Mouse (Mus musculus): ENCODE data around the gene Hsd17b12.

The Hsd17b12 gene

DNA sequence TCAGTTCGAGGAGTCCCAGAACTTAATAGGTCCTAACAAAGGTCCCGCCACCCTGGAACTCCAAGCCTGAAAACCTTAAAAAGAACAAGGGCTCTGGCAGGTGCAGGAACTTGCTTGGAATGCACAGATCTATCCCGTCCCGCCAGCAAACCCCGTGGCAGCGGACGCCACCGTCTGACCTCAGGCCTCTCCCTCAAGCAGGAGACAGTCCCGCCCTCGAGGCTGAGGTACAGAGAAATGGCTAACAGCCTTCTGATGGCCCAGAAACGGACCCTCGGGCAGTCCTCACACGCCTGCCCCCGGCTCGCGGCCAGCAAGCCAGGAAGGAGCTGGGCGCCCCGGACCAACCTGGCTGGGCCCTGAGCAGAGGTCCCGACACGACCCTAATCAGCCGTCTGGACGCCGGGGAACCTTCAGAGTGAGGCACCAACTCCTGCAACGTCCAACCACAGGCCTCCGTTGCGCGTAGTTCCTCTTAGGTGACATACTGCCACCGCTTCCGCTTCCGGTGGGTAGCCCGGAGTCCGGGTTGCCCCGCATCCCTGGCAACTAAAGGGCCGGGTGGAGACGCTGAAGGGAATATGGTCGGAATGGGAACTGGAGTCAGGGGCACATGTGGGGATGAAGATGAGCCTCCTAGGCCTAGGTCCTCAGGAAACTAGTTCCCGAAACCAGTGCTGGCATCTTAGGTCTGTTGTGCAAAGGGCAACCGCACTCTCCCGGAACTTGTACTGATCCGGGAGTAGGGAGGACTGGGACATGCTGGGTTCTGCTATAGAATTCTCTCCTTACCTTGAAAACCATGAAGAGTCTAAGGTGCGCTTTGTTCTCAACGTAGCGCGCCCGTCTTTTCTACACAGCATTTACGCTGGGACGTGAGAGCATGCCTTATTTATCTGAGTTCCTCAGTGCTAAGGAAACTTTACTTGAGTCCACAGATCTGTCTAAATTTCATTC is 147.2 kb downstream of the Hsd17b12 start, which contains the start of gene Alkbh3:
TSS of gene Alkbh3 (minus strand) at position 473 of the 957 bp plus-strand sequence.
- peak; percentile 96 for DNase-seq (ENCODE audit: inconsistent ontology term)

DNA sequence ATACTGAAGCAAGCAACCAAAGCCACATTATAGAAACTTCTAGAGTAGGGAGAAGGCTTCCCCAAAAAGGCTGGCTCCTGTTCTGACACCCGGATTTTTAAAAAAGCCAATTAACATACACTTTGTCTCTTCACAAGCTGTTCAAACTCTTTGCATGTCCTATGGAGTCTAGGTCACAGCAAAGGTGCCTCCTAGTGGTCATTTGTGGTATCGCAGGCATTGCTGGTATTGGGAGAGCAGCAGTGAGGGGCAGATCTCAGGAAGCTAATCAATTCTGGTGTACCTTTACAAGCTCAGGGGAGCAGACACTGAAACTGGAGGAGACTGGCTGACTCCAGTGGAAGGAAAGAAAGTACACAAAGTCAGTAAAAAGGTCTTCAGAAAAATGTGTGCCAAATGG is 155.4 kb downstream of the Hsd17b12 start:
- DNase-seq (ENCODE audit: inconsistent ontology term) = peak; percentile 48

DNA sequence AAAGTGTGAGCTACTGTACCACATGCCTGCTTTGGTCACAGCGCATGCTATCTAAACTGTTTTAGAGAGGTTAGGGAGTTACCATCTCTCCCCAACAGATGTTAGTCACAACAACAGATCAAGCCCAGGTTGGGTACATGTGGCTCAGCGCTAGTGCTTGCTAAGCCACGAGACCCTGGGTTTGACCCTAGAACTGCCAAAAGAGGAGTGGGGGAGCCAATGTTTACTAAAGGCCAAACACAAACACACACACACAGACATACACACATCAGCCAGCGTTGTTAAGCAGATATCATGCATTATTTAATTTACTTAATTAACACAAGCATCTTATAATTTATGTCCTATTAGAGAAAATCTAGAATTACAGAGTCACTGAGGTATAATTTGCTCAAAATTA is 155.8 kb downstream of the Hsd17b12 start:
- DNase-seq (ENCODE audit: inconsistent ontology term) = no peak

DNA sequence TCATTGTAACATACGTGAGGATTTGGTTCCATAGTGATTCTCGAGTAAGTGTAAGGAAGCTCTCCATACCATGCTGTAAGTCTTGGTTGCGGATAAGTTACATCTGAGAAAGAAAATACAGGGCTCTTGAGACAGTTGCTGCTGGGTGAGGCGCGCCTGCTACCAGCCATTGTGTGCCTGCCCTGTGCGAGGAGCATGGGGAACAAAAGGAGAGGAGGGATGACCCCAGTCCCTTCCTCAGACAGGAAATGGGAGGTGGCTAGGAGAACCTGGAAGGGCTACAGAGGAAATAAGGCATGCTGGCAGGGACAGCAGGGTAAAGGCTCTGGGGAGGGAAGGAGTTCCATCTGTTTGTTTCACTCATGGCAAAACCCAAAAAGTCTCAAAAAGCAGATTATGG is 156.4 kb downstream of the Hsd17b12 start:
- no peak for DNase-seq (ENCODE audit: inconsistent ontology term)

DNA sequence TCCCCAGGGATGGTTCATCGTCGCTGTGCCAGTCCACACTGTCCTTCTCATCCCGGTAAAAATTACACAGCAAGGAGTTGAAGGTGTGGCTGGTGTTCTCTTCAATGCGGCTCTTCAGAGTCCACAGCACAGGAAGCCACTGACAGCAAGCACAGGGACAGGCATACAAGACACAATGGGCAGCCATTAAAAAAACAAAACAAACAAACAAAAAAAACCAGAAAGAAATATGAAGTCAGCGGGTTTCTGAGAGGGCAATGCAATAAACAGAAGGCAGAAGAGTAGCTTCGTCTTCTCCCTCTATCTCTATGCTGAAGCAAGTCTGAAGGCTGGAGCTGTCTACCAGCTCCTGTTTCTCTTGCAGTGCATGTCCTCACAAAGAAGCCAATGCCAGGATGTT is 161.5 kb downstream of the Hsd17b12 start, which contains the start of gene Gm27027:
TSS of gene Gm27027 (minus strand) at position 101 of the 400 bp plus-strand sequence.
- DNase-seq (ENCODE audit: inconsistent ontology term) = no peak

DNA sequence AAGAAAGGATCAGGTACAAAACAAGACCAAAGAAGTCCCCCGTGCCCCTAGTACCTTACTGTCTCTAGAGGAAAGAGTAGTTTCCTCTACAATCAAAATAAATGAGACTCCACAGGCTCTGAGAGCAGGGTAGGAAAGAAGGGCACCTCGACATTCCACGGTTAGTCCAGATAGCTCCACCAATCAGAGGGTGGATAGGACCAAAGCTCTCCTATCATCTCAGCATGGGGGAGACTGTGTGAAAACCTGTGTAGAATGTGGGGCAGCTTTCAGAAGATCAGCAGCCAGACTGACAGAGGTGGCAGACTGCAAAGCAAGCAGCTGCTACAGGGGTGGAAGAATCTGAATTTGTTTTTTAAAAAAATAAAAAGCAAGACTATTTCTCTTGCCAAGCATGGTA is 165.0 kb downstream of the Hsd17b12 start:
- no peak for DNase-seq (ENCODE audit: inconsistent ontology term)

DNA sequence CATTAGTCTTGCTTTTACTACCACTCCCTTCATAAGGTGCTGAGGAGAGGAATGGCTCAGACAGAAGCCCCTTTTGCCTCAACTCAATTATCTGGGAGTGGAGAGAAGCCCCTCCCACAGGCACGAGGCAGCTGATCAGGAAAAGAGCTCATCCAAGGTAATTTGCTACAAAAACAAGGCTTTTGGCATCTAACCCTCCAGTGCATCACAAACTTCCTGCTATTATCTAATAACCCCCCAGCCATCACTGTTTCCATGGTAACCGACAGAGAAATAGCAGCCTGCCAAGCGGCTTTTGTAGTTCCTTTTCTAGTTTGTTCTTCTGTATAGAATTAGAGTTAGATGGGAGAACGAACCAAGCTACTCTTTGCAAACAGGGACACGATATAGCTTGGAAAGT is 165.5 kb downstream of the Hsd17b12 start:
- no peak for DNase-seq (ENCODE audit: inconsistent ontology term)

DNA sequence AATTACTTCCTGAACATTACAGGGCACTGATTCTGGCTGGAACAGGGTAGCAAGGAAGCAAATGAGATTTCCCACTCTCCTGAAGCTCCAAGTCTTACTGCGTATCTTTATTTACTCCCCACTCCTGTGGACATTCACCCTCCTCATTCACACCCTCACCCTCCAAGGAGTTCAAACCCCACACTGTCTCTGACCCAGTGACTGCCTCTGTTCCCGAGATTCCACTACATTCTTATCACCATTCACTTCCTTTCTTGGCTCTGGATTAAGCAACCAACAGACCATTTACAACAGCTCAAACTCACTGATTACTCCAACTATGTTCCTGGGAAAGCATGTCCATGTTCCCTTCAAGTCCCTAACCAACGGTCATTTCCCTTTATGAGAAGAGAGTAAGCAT is 166.4 kb downstream of the Hsd17b12 start:
- DNase-seq (ENCODE audit: inconsistent ontology term) = no peak

DNA sequence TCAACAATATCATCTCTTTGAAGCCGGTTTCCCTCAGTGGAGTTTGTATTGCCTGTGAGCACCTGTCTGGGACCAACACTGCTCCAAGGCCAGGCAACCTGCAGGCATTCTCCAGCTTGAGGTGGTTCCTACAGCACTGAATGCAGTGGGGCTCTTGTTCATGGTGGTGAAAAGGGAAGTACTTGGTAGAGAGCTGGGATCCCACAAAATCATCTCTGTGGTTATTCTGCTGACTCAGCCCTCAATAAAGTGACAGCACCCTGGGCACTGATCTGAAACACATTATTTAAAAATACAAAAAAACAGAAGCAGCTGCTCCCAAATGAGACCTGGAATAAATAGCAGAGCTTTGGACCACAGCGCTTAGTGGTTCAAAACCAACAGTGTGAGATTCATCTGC is 169.3 kb downstream of the Hsd17b12 start:
- DNase-seq (ENCODE audit: inconsistent ontology term) = no peak
